Mouse (Mus musculus): ENCODE data around the gene Zfp970.
"Not testable (repeated sequence)": the region's sequence is repeated elsewhere in the genome, so short reads cannot be mapped to it uniquely, and the experiment has no call there.

Gene Zfp970

DNA sequence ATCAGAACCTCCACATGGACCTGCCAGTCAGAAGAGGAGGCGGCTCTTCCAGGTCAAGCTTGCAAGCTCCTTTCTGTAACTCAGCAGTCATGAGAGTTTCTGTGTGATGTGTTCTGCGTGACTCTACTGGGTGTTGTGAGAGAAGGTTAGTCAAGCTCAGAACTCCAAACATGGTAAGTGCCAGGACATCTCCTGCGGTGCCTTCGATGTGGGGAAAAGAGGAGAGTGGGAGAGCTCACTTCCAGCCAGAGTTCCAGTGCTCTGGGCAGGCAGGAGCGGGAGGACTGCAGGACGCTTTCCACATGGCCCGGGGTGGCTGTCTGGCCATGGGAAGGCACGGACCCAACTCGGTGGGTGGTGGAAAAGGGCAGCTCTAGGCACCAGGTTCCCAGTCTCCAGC is at the start of gene Zfp970:
Zfp970 (plus strand) TSS at position 58 of the 400 bp plus-strand sequence.
- ATAC-seq (ENCODE audit: insufficient number of reproducible peaks, low FRiP score, low TSS enrichment), result not testable (repeated sequence)

DNA sequence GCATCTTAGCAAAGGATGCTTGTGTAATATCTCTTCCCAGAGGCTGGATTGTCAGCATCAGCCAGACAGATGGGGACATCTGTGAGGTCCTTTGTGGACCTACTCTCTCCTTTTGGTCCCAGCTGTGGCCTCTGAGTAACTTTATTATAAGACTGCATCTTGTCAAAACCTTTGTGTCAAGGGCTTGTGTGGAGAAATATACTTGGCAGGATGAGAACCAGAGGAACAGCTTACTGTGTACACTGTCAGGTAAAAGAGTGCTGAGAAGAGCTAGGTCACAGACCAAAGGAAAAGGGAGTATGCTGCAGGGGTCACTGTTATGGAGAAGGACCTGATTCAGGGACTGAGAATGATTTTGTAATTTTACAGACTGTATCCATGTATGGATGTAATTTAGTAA is 3.7 kb downstream of the Zfp970 start:
- not testable (repeated sequence) for ATAC-seq (ENCODE audit: insufficient number of reproducible peaks, low FRiP score, low TSS enrichment)

DNA sequence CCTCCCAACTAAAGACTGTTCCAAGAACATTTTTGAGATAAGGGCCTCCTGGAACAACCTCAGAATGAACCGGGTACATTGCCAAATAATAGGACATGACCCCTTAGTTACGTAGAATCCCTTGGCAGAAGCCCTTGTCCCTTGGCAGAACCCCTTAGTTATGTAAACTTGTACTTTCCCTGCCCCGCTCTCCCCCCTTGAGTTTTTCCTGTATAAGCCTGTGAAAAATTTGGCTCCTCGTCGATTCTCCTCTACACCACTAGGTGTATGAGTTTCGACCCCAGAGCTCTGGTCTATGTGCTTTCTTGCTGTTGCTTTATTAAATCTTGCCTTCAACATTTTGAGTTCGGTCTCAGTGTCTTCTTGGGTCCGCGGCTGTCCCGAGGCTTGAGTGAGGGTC is 7.7 kb downstream of the Zfp970 start:
- ATAC-seq (ENCODE audit: insufficient number of reproducible peaks, low FRiP score, low TSS enrichment), result not testable (repeated sequence)

DNA sequence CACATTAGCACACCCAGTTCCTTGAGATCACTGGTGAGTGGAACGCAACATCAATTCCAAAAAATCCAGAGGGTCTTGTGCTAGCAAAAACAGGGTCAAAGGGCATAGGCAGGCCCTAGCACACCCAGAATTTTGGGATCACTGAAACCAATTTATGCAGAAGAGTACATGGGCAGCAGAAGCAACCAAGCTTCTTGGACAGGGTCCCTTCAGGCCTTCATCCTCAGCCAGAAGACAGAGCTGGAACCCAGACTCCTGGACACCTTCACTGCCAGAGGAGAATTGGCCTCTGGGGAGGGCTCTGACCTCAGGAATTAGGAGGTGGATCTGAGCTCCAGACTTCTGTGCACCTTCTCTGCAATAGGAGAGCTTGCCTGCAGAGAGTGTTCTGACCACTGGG is 17.4 kb downstream of the Zfp970 start:
- not testable (repeated sequence) for ATAC-seq (ENCODE audit: insufficient number of reproducible peaks, low FRiP score, low TSS enrichment)

DNA sequence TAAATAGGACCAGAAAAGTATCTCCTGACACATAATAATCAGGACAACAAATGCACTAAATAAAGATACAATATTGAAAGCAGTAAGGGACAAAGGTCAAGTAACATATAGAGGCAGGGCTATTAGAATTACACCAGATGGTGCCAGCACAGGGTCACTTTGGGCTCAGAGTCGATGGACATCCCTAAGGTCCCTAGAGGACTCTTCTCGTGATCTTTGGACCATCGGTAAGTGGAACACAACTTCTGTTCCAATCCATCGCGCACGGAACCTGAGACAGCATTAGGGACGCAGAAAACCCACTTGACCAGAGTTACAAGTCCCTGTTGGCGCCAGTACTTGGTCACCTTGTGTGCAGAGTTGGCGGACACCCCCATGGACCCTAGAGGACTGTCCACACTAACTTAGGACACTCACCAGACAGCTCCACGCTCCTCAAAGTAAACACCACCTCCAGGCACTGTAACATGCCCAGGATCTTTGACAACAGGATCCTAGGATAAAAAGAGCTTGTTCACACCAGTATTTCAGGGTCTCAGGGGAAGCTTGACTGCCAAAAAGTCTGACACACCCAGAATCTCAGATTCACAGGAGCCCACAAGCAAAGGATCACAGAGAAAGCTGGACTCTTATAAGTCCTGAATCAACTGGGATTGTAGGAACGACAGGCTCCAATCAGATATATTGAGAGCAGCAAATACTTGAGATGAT is 18.9 kb downstream of the Zfp970 start:
- not testable (repeated sequence) for ATAC-seq (ENCODE audit: insufficient number of reproducible peaks, low FRiP score, low TSS enrichment)

DNA sequence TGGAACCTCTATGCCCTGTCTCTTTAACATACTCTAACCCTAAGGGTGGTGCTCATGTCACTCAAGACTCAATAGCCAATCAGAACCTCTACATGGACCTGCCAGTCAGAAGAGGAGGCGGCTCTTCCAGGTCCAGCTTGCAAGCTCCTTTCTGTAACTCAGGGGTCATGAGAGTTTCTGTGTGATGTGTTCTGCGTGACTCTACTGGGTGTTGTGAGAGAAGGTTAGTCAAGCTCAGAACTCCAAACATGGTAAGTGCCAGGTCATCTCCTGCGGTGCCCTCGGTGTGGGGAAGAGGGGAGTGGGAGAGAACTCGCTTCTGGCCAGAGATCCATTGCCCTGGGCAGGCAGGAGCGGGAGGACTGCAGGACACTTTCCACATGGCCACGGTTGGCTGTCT is 33.5 kb downstream of the Zfp970 start, which contains the start of gene Gm14403:
Gm14403 (plus strand) TSS at position 149 of the 400 bp plus-strand sequence.
- ATAC-seq (ENCODE audit: insufficient number of reproducible peaks, low FRiP score, low TSS enrichment), result not testable (repeated sequence)

DNA sequence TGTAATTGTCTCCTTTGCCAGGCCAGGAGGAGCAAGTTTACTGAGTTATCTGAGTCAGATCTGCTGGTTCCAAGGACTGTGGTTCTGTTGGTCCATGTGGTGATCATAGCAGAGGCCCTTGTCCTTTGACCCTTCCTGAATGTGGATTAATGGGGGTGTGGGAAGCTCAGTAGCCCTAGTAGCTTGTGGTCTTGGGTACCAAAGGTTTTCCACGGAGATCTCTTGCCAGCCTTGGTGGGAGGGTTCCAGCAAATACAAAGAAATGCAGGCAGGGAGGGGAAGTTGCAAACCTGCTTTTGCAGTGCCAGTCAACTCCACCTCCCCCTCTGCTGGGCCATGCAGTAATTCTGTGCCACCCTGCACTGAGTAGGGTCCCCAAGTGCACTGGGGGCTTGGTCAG is 34.6 kb downstream of the Zfp970 start:
- ATAC-seq (ENCODE audit: insufficient number of reproducible peaks, low FRiP score, low TSS enrichment), result not testable (repeated sequence)

DNA sequence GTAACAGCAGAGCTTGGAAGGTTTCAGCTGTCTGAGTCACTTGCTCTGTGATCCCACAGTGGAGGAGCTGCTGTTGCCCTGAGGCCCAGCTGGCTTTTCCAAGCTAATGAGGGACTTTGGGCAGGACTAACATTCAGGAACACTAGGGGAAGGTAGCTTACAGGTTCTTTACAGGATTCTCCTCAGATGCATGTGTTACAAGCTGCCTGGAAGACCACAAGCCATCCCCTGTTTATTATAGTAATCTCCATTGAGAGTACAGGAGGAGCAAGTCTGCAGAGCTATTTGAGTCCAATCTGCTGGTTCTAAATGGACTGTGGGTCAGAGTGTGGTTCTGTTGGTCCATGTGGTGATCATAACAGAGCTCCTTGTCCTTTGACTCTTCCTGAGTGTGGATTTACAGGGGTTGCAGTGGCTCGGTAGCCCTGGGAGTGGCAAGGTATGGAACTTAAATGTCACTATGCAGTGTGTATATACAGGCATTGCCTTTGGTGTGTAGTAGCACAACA is 40.7 kb downstream of the Zfp970 start:
- ATAC-seq (ENCODE audit: insufficient number of reproducible peaks, low FRiP score, low TSS enrichment), result not testable (repeated sequence)

DNA sequence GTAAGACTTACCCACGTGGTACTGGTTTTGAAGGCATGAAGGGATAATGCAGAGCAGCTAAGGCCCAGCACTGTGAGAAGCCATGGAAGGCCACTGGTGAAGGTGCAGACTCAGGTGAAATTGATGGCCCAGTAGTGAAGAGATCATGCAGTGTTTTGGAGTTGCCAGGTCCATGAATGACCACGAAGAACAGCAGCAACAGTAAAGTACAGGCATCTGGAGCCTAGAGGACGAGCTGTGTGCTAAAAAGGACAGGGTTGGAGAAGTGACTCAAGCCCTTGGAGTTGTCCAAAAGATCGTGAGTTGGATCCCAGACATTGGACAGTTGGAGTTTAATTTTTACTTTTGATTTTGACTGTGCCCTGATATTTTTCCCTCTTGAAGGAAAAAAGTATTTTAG is 46.8 kb downstream of the Zfp970 start:
- ATAC-seq (ENCODE audit: insufficient number of reproducible peaks, low FRiP score, low TSS enrichment), result not testable (repeated sequence)

DNA sequence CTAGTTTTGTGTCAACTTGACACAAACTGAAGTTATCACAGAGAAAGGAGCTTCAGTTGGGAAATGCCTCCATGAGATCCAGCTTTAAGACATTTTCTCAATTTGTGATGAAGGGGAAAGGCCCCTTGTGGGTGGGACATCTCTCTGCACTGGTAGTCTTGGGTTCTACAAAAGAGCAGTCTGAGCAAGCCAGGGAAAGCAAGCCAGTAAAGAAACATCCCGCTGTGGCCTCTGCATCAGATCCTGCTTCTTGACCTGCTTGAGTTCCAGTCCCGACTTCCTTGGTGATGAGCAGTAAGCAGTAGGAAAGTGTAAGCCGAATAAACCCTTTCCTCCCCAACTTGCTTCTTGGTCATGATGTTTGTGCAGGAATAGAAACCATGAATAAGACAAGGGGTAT is 47.4 kb downstream of the Zfp970 start:
- ATAC-seq (ENCODE audit: insufficient number of reproducible peaks, low FRiP score, low TSS enrichment), result not testable (repeated sequence)

DNA sequence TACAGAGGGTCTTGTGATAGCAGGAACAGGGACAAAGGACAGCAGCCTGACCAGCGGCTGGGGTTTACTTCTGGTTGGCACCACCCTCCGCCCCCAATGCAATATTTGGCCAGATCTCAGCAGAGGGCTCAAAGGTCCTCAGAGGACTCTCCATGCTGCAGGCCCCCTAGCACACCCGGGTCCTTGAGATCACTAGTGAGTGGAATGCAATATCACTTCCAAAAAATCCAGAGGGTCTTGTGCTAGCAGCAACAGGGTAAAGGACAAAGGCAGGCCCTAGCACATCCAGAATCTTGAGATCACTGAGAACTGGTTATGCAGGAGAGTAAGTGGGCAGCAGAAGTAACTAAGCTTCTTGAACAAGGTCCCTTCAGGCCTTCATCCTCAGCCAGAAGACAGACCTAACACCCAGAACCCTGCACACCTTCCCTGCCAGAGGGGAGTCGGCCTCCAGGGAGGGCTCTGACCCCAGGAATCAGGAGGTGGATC is 49.5 kb downstream of the Zfp970 start:
- ATAC-seq (ENCODE audit: insufficient number of reproducible peaks, low FRiP score, low TSS enrichment), result not testable (repeated sequence)

DNA sequence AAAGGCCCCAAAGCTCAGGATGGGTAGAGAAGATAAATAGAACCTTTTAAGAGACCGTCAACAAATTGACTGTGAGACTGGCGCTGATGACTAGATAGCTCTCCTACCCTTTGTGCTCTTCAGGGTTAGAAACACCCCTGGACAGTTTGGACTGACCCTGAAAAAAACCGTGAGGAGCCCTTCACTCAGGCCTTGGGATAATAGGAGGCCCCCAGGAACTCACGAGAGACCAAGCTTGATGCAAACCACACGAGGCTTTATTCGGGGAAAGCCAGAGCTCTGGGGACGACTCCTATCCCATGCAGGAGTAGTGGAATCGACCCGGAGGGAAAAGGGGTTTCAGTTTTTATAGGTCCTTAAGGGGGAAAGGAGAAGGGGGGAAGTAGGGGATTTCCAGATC is 53.2 kb downstream of the Zfp970 start:
- not testable (repeated sequence) for ATAC-seq (ENCODE audit: insufficient number of reproducible peaks, low FRiP score, low TSS enrichment)

DNA sequence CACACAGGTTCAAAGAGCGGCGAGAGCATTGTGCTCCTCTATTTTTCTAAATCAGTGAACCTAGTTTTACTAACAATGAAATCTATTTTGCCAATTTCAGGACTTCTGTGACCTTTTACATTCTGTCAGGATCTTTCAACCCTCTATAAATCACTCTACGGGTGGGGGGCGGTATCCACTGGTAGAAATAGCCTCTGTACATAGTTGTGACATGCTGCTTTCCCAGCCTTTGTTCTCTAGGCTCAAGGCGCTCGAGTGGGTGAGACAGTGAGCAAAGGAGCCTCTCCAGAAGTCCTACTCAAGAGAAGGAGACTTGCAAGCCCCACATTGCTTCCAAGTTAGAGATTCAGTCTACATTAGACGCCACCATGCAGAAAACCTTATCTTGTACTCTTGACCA is 53.8 kb downstream of the Zfp970 start:
- not testable (repeated sequence) for ATAC-seq (ENCODE audit: insufficient number of reproducible peaks, low FRiP score, low TSS enrichment)

DNA sequence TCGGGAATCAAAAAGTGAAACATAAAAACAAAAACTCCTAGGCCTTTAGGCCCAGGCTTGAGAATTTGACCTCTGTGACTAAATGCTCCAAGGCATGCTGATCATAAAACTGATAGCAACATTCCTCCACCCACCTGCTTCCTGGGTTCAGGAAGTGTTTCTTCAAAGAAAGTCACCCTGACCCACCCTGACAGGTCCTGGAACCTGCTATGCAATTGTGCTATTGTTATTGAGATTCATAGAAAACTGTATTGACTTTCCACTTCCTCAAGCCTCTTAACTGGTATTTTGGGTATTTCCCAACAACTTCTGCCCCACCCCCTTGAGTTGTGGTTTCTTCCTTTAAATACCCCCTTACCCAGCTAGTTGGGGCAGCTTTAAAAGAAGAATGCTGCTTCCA is 54.4 kb downstream of the Zfp970 start:
- not testable (repeated sequence) for ATAC-seq (ENCODE audit: insufficient number of reproducible peaks, low FRiP score, low TSS enrichment)

DNA sequence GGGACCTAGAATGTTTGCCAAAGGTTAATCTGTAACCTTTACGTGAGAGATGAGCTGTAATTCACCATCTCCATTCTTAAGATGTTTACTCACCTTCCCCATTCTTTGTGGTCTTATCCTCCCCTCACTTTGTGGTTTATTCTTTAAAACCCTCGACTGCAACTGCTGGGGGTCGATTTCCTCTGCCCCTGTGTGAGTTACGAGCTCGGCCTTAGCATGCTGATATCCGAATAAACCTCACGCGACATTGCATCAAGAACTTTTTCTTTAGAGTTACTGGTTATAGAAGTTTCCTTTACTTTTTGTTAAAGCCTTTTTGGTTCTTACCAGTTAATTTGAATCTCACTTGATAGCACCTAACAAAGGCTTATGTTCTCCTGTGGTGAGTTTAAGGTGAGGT is 55.5 kb downstream of the Zfp970 start:
- ATAC-seq (ENCODE audit: insufficient number of reproducible peaks, low FRiP score, low TSS enrichment), result no peak

DNA sequence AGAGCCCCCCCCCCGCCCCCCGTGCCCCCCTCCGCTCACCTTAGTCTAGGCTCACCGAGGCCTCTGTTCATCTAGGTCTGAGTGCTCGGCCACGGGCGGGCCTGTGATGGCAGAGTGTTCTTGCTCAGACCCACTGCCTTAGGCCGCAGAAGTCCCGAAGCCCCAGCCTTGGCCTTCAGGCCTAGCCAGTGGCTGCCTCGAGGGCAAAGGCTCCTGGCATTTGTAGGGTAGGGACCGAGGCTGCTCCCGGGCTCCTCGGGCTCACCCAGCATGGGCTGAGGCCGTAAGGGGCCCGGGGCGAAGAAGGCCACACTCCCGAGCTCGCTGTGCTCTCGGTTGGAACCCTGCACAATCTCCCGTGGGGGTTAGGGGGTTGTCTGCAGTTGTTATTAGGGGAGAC is 58.5 kb downstream of the Zfp970 start:
- ATAC-seq (ENCODE audit: insufficient number of reproducible peaks, low FRiP score, low TSS enrichment), result no peak

DNA sequence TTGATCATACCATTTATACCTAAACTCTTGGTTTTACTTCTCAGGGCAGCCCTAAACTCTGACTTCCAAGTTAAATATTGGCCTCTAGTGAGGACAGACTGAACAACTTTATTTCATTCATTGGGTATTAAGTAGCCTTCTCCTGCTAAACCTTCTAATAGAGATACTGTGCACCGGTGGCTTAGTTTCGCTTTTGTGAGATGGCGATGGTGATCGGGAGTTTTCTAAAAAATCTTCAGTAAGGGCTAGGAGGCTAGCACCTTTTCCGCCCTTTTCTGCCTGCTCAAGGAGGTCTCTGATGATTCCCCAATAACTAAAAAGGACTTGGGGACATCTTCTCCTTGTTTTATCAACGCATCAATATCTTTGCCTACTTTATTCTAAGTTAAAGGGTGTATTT is 59.1 kb downstream of the Zfp970 start:
- ATAC-seq (ENCODE audit: insufficient number of reproducible peaks, low FRiP score, low TSS enrichment), result not testable (repeated sequence)

DNA sequence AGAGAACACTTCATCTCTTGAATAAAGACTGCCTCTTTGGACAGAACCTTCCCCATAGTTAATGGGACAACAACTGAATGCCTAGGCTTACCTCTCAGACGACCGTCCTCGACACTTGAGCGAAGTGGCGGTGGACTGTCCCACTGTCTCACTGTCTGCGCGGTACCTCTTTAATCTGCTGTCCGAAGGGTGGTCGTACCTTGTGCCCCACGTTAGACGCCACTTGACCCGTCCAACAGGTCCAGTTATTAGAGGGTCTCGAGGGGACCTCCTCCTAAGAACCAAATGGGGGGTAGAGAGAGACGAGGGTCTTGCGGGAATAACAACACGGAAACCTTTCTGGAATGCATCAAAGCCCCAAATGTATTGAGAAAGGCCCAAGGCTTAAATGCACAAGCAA is 59.6 kb downstream of the Zfp970 start:
- not testable (repeated sequence) for ATAC-seq (ENCODE audit: insufficient number of reproducible peaks, low FRiP score, low TSS enrichment)
